Mouse (Mus musculus): Measurements from ENCODE around the gene Tlx3. TPM values are rescaled to one million over a fixed set of nuclear protein-coding genes. Genes with fewer than 3 reads are reported as not detected.

The Tlx3 gene
- polyA plus RNA-seq, 1 experiment from 2014 or later = not detected

- 92% methylated on average over 3 of the region's 3 CpGs for WGBS
- Histone ChIP-seq H3K4me3 (no peak overlapping the region), H3K4me2 (no peak overlapping the region), H3K36me3 (peaks cover 39% of the 10 kb centered on the region), H3K9ac (no peak overlapping the region), H3K27me3 (no peaks in the 10 kb centered on the region), H3K27ac (no peak overlapping the region), H3K9me3 (no peaks in the 10 kb centered on the region), H3K4me1 (0 out of 2 replicates have a peak, but pooled peaks cover 5% of the 10 kb centered on the region)
- no peak for ATAC-seq (ENCODE audit: insufficient number of reproducible peaks, low FRiP score, low TSS enrichment, low read depth)
These were observed 43.6 kb downstream of the Tlx3 start for GRCm38 (mm10) chr11:33159741-33160140.

GRCm38 (mm10) chr11:33157453-33158196, 45.8 kb downstream of the Tlx3 start:
- 68% methylated on average over 2 of the region's 2 CpGs for WGBS
- Histone ChIP-seq H3K27ac (no peak overlapping the region), H3K4me1 (0 out of 2 replicates have a peak, but pooled peaks cover 5% of the 10 kb centered on the region), H3K27me3 (no peaks in the 10 kb centered on the region), H3K4me3 (no peak overlapping the region), H3K36me3 (peaks cover 50% of the 10 kb centered on the region), H3K4me2 (no peak overlapping the region), H3K9me3 (no peaks in the 10 kb centered on the region), H3K9ac (no peak overlapping the region)
- ATAC-seq (ENCODE audit: insufficient number of reproducible peaks, low FRiP score, low TSS enrichment, low read depth) = no peak

GRCm38 (mm10) chr11:33156436-33157015, 46.9 kb downstream of the Tlx3 start:
- 82% methylated on average over 4 of the region's 4 CpGs for WGBS
- H3K9ac ChIP-seq = no peak overlapping the region
- H3K36me3 ChIP-seq = peaks cover 57% of the 10 kb centered on the region

GRCm38 (mm10) chr11:33154459-33154858, 48.9 kb downstream of the Tlx3 start:
- Histone ChIP-seq H3K27me3 (no peaks in the 10 kb centered on the region), H3K9ac (no peak overlapping the region), H3K4me1 (0 out of 2 replicates have a peak, but pooled peaks cover 1% of the 10 kb centered on the region), H3K36me3 (peaks cover 66% of the 10 kb centered on the region), H3K27ac (no peak overlapping the region), H3K4me3 (no peak overlapping the region), H3K9me3 (no peaks in the 10 kb centered on the region), H3K4me2 (no peak overlapping the region)
- WGBS = 87% methylated on average over 3 of the region's 3 CpGs
- no peak for ATAC-seq (ENCODE audit: insufficient number of reproducible peaks, low FRiP score, low TSS enrichment, low read depth)

More at GRCm38 (mm10) chr11:33156436-33157015, 46.9 kb downstream of the Tlx3 start:
- Histone ChIP-seq H3K4me3 (no peak overlapping the region), H3K27me3 (no peaks in the 10 kb centered on the region), H3K9me3 (no peaks in the 10 kb centered on the region), H3K4me1 (0 out of 2 replicates have a peak, but pooled peaks cover 5% of the 10 kb centered on the region), H3K4me2 (no peak overlapping the region), H3K27ac (no peak overlapping the region)
- no peak for ATAC-seq (ENCODE audit: insufficient number of reproducible peaks, low FRiP score, low TSS enrichment, low read depth)

GRCm38 (mm10) chr11:33152997-33153396, 50.4 kb downstream of the Tlx3 start:
- 80% methylated on average over 1 of the region's 1 CpGs for WGBS
- Histone ChIP-seq H3K27me3 (no peaks in the 10 kb centered on the region), H3K27ac (no peak overlapping the region), H3K4me3 (no peak overlapping the region), H3K36me3 (peaks cover 65% of the 10 kb centered on the region), H3K9me3 (no peaks in the 10 kb centered on the region), H3K9ac (no peak overlapping the region), H3K4me2 (no peak overlapping the region), H3K4me1 (peaks cover 6% of the 10 kb centered on the region)
- ATAC-seq (ENCODE audit: insufficient number of reproducible peaks, low FRiP score, low TSS enrichment, low read depth) = no peak

GRCm38 (mm10) chr11:33151780-33152145, 51.6 kb downstream of the Tlx3 start:
- Histone ChIP-seq H3K9ac (no peak overlapping the region), H3K9me3 (no peaks in the 10 kb centered on the region), H3K27ac (no peak overlapping the region), H3K27me3 (no peaks in the 10 kb centered on the region), H3K4me1 (peaks cover 19% of the 10 kb centered on the region), H3K36me3 (peaks cover 55% of the 10 kb centered on the region), H3K4me2 (no peak overlapping the region), H3K4me3 (no peak overlapping the region)
- no peak for ATAC-seq (ENCODE audit: insufficient number of reproducible peaks, low FRiP score, low TSS enrichment, low read depth)
- 80% methylated on average over 4 of the region's 4 CpGs for WGBS

GRCm38 (mm10) chr11:33151128-33151779, 52.1 kb downstream of the Tlx3 start:
- peaks cover 22% of the 10 kb centered on the region for H3K4me1 ChIP-seq
- H3K4me3 ChIP-seq = no peak overlapping the region
- H3K9ac ChIP-seq = no peak overlapping the region
- no peak overlapping the region for H3K4me2 ChIP-seq
- H3K36me3 ChIP-seq = peaks cover 50% of the 10 kb centered on the region
- no peak overlapping the region for H3K27ac ChIP-seq
- no peak for ATAC-seq (ENCODE audit: insufficient number of reproducible peaks, low FRiP score, low TSS enrichment, low read depth)
- H3K27me3 ChIP-seq = no peaks in the 10 kb centered on the region
- 69% methylated on average over 3 of the region's 3 CpGs for WGBS
- no peaks in the 10 kb centered on the region for H3K9me3 ChIP-seq

Other genes starting within 250 kb of the Tlx3 start
- gene Fgf18, start 56.2 kb downstream of the Tlx3 start, polyA plus RNA-seq (2015; fragmentation: Nextera tagmentation; extraction: Ambion mirVana) = 14.5 and 18.4 TPM in 2 replicates
- gene Npm1, start 40.4 kb downstream of the Tlx3 start, polyA plus RNA-seq (2015; fragmentation: Nextera tagmentation; extraction: Ambion mirVana) = 706 and 898 TPM in 2 replicates
- not detected in 2 replicates for gene Gm12117, start 73.1 kb upstream of the Tlx3 start, polyA plus RNA-seq (2015; fragmentation: Nextera tagmentation; extraction: Ambion mirVana)